Mouse (Mus musculus): ENCODE results near the gene Luzp2. TPM values are rescaled to one million over a fixed set of nuclear protein-coding genes. Genes with fewer than 3 reads are reported as not detected.
A peak's percentile ranks its signal among the peaks of the same experiment; 100 is the strongest.
"Not testable (repeated sequence)": the region's sequence is repeated elsewhere in the genome, so short reads cannot be mapped to it uniquely, and the experiment has no call there.

Luzp2 gene
- polyA plus RNA-seq, 1 experiment from 2014 or later: 0.09 TPM

DNA sequence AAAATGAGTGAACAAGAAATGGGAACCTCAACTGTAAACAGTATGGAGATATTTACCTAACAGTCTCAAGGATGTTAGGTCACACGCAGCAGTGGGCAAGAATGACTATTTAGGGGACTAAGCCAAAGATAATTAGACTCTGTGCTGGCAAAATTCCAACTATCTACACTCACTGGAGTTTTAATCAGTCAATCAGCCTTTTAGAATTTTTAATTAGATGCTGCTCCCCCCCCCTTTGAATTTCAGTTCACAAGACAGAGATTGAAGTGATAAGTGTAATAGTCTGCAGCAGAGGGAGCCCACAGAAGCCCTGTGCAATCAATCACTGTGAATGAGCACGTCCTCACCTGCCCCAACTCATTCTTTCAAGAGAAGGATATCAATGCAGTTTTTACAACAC lies 165.1 kb downstream of the Luzp2 start:
- DNase-seq (peak; percentile 6), ATAC-seq (ENCODE audit: insufficient read depth) (no peak)
- WGBS: 38% methylated on average over 2 of the region's 2 CpGs
- Histone ChIP-seq H3K36me3 (ENCODE audit: insufficient read depth) (no peaks in the 10 kb centered on the region), H3K4me1 (ENCODE audit: insufficient read depth) (no peaks in the 10 kb centered on the region), H3K4me3 (ENCODE audit: low read depth, low read length) (no peak overlapping the region), H3K4me2 (no peak overlapping the region), H3K27me3 (ENCODE audit: insufficient read depth, low read length) (no peaks in the 10 kb centered on the region), H3K27ac (ENCODE audit: low read depth) (no peak overlapping the region), H3K9ac (no peak overlapping the region), H3K9me3 (ENCODE audit: low read depth, low read length) (no peaks in the 10 kb centered on the region)
- TF ChIP-seq CTCF (IDR thresholded peaks at IDR 0.05; ENCODE audit: low read depth): no peak

DNA sequence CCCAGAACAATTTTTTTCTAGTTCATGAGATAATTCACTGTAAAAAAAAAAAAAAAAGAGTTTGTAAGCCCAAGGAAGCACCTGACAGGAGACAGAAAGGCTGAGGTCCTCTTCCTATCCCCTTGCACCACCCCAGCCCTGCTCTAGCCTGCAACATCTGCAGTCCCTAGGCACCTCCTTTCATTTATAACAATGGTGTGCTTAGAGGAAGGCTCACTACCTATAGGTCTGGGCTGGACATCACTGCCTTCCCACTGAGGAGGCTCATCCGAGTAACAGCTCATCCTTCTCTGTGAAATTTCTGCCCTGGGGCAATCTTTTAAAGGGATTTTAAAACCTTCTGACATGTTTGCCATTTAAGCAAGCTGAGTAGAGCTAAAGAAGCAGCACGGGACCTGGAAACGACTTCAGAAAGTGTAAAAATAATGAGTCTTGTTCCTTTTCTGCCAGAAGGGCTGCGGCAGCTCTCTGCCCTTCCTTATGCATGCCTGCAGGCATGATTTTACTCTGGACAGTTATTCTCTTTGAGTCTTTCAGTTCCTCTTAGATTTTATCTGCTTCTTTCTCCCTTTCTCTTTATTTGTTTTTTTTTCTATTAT lies 174.0 kb downstream of the Luzp2 start:
- WGBS: 63% methylated on average over 4 of the region's 4 CpGs
- H3K36me3 ChIP-seq (ENCODE audit: insufficient read depth): no peaks in the 10 kb centered on the region
- no peak overlapping the region for H3K9ac ChIP-seq
- no peaks in the 10 kb centered on the region for H3K4me1 ChIP-seq (ENCODE audit: insufficient read depth)
- H3K9me3 ChIP-seq (ENCODE audit: low read depth, low read length): no peaks in the 10 kb centered on the region
- no peak overlapping the region for H3K27ac ChIP-seq (ENCODE audit: low read depth)
- H3K4me3 ChIP-seq (ENCODE audit: low read depth, low read length): no peak overlapping the region
- H3K27me3 ChIP-seq (ENCODE audit: insufficient read depth, low read length): no peaks in the 10 kb centered on the region
- ATAC-seq (ENCODE audit: insufficient read depth): no peak
- no peak overlapping the region for H3K4me2 ChIP-seq
- DNase-seq: no peak
- no peak for TF ChIP-seq CTCF (IDR thresholded peaks at IDR 0.05; ENCODE audit: low read depth)

DNA sequence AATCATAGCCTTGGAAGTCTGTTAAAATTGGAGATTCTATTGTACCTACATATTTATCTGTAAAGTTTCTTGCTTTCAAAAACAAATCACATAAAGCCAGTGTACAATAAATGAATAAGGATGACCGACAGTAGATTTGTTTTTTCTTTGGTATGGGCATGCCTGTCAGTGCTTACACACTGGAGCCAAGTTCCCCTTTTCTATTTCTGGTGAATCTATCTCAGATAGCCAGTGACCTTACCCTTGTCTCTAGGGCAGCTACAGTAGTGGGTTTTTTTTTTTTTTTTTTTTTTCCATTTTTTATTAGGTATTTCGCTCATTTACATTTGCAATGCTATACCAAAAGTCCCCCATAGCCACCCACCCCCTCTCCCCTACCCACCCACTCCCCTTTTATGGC lies 298.6 kb downstream of the Luzp2 start:
- not testable (repeated sequence) for H3K4me3 ChIP-seq (ENCODE audit: low read depth, low read length); ATAC-seq (ENCODE audit: insufficient read depth); H3K9me3 ChIP-seq (ENCODE audit: low read depth, low read length); H3K4me2 ChIP-seq; DNase-seq; H3K9ac ChIP-seq; H3K27me3 ChIP-seq (ENCODE audit: insufficient read depth, low read length); H3K27ac ChIP-seq (ENCODE audit: low read depth); H3K4me1 ChIP-seq (ENCODE audit: insufficient read depth); H3K36me3 ChIP-seq (ENCODE audit: insufficient read depth)
- 84% methylated on average over 1 of the region's 2 CpGs for whole genome bisulfite sequencing

DNA sequence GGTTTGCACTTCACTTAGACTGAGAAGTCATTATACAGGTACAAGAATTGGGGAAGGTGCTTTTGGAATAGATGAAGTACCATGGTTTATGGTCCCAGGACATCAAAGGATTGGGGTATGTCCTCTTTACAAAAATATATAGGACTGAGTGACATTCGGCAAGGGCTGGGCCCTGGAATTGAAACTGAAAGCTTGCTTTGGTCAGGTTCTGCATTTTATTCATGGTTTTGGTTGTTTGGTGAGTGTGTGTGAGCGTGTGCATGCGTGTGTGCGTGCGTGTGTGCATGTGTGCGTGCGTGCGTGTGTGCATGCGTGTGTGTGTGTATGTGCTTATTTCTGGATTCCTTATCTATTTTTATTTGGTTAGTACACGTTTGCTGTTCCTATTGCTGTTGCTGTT lies 353.6 kb downstream of the Luzp2 start:
- Histone ChIP-seq H3K27ac (ENCODE audit: low read depth) (no peak overlapping the region), H3K9ac (no peak overlapping the region), H3K4me1 (ENCODE audit: insufficient read depth) (no peaks in the 10 kb centered on the region), H3K27me3 (ENCODE audit: insufficient read depth, low read length) (no peaks in the 10 kb centered on the region), H3K4me3 (ENCODE audit: low read depth, low read length) (no peak overlapping the region), H3K36me3 (ENCODE audit: insufficient read depth) (no peaks in the 10 kb centered on the region), H3K4me2 (no peak overlapping the region), H3K9me3 (ENCODE audit: low read depth, low read length) (no peaks in the 10 kb centered on the region)
- DNase-seq (no peak), ATAC-seq (ENCODE audit: insufficient read depth) (no peak)
- 88% methylated on average over 10 of the region's 10 CpGs for WGBS
- TF ChIP-seq CTCF (IDR thresholded peaks at IDR 0.05; ENCODE audit: low read depth): no peak

DNA sequence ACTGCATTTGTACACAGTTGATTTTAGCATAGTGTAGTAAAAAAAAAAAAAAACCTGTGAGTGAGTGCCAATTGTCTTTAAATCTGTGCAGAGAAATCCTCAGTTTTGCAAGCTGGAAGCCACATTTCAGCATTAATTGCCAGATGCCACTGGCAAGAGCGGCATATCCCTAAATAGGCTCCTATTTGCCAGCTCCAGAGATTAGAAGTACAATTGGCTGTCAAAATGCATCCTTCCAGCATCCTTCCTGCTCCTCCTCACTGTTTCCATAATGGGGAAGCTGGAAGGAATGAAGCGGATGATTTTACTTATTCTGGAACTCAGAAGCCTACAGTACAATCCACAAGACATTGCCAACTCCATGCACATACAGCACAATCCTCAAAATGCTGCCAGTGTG lies 354.2 kb downstream of the Luzp2 start:
- Histone ChIP-seq H3K27ac (ENCODE audit: low read depth) (no peak overlapping the region), H3K36me3 (ENCODE audit: insufficient read depth) (no peaks in the 10 kb centered on the region), H3K4me3 (ENCODE audit: low read depth, low read length) (no peak overlapping the region), H3K27me3 (ENCODE audit: insufficient read depth, low read length) (no peaks in the 10 kb centered on the region), H3K4me1 (ENCODE audit: insufficient read depth) (no peaks in the 10 kb centered on the region), H3K9me3 (ENCODE audit: low read depth, low read length) (no peaks in the 10 kb centered on the region), H3K4me2 (no peak overlapping the region), H3K9ac (no peak overlapping the region)
- DNase-seq (no peak), ATAC-seq (ENCODE audit: insufficient read depth) (no peak)
- no peak for TF ChIP-seq CTCF (IDR thresholded peaks at IDR 0.05; ENCODE audit: low read depth)
- WGBS: 74% methylated on average over 2 of the region's 2 CpGs

DNA sequence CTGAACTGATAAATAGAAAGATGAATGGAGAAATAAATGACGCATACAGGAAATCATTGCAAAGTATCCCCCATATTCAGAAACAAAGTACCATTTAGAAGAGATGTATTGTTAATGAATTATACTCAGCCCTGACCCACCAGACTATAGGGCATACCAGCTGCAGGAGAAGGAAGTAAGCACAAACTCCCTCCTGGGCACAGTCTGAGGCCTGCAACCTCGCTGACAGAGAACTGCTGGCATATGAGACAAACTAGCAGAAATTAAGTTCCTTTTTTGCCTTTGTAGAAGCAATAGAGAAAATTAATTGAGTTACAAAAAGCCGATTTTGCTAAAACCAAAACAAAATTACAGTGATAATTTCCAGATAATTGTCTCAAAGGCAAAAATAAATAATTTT lies 355.4 kb downstream of the Luzp2 start:
- no peak overlapping the region for H3K27ac ChIP-seq (ENCODE audit: low read depth)
- ATAC-seq (ENCODE audit: insufficient read depth) (no peak), DNase-seq (no peak)
- no peak overlapping the region for H3K9ac ChIP-seq
- no peak overlapping the region for H3K4me2 ChIP-seq
- H3K27me3 ChIP-seq (ENCODE audit: insufficient read depth, low read length): no peaks in the 10 kb centered on the region
- H3K4me1 ChIP-seq (ENCODE audit: insufficient read depth): no peaks in the 10 kb centered on the region
- no peaks in the 10 kb centered on the region for H3K9me3 ChIP-seq (ENCODE audit: low read depth, low read length)
- no peaks in the 10 kb centered on the region for H3K36me3 ChIP-seq (ENCODE audit: insufficient read depth)
- no peak for TF ChIP-seq CTCF (IDR thresholded peaks at IDR 0.05; ENCODE audit: low read depth)
- no peak overlapping the region for H3K4me3 ChIP-seq (ENCODE audit: low read depth, low read length)
- 66% methylated on average over 3 of the region's 3 CpGs for WGBS

DNA sequence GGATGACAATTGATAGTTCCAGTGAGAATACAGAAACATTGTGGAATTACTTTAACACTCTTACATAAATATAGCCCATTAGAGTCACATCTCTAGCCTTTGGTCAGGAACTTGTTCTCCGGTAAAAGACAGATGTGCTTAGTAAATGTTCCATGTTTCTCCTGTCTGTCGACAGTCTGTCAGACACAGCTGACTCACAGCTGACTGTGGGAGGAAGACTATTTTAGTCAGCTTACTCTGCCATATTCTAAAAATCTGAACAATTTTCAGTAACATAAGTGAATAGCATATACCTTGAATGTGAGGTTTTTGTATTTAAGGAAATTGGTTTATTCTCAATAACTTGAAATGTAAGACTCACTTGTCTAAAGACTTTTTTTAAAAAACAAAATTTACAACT lies 363.5 kb downstream of the Luzp2 start:
- Histone ChIP-seq H3K9ac (no peak overlapping the region), H3K36me3 (ENCODE audit: insufficient read depth) (no peaks in the 10 kb centered on the region), H3K4me2 (no peak overlapping the region), H3K4me1 (ENCODE audit: insufficient read depth) (no peaks in the 10 kb centered on the region), H3K27ac (ENCODE audit: low read depth) (no peak overlapping the region), H3K4me3 (ENCODE audit: low read depth, low read length) (no peak overlapping the region), H3K9me3 (ENCODE audit: low read depth, low read length) (no peaks in the 10 kb centered on the region), H3K27me3 (ENCODE audit: insufficient read depth, low read length) (no peaks in the 10 kb centered on the region)
- no peak for TF ChIP-seq CTCF (IDR thresholded peaks at IDR 0.05; ENCODE audit: low read depth)
- ATAC-seq (ENCODE audit: insufficient read depth) (no peak), DNase-seq (no peak)
- WGBS: 78% methylated on average over 2 of the region's 2 CpGs

DNA sequence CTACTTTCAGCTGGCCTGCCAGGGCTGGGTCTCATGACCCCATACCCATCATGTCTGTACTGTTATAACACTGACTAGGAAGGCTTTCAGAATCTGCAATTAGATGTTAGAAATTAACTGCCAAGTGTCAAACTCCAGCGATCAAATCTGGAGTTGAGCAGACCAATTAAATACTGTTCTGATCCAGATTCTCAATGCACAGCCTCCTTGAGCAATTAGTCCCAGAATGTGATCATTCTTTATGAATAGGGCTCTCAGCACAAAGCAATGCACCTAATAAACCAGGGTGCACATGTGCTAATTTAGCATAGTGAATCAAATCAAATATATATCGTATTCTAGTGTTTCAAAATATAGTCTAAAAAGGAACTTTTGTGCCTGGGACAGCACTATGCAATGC lies 387.7 kb downstream of the Luzp2 start:
- Histone ChIP-seq H3K36me3 (ENCODE audit: insufficient read depth) (no peaks in the 10 kb centered on the region), H3K27me3 (ENCODE audit: insufficient read depth, low read length) (no peaks in the 10 kb centered on the region), H3K27ac (ENCODE audit: low read depth) (no peak overlapping the region), H3K4me3 (ENCODE audit: low read depth, low read length) (no peak overlapping the region), H3K4me2 (no peak overlapping the region), H3K9ac (no peak overlapping the region), H3K9me3 (ENCODE audit: low read depth, low read length) (no peaks in the 10 kb centered on the region), H3K4me1 (ENCODE audit: insufficient read depth) (no peaks in the 10 kb centered on the region)
- no peak for TF ChIP-seq CTCF (IDR thresholded peaks at IDR 0.05; ENCODE audit: low read depth)
- DNase-seq (no peak), ATAC-seq (ENCODE audit: insufficient read depth) (no peak)
- WGBS: 79% methylated on average over 2 of the region's 2 CpGs
